Mouse (Mus musculus): Measurements from ENCODE around the gene Foxred1. TPM values are rescaled to one million over a fixed set of nuclear protein-coding genes. Genes with fewer than 3 reads are reported as not detected.

Foxred1 gene
- total RNA-seq, 2 experiments from 2014 or later: 35.0 to 42.5 TPM

DNA sequence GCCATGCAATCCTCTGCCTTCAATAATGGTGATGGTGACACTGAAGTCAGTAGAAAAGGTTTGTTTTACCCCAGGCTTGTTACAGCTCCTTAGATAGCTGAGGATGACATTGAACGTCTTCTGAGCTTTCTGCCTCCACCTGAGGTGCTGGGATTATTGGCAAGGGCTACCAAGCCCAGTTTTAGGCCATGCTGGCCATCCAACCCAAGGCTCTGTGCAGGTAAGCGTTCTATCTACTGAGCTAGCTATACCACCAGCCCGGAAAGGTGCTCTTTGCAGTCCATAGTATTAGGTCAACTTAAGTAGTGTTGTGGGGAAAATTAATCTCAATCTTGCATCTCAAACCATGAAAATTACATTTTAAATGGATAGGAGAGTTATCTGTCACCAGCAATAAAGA, 13.2 kb downstream of the Foxred1 start:
- no peak for DNase-seq (ENCODE audit: low spot score in 2 of 2)
- intact Hi-C loops (cut with DNase I): no loop called here

DNA sequence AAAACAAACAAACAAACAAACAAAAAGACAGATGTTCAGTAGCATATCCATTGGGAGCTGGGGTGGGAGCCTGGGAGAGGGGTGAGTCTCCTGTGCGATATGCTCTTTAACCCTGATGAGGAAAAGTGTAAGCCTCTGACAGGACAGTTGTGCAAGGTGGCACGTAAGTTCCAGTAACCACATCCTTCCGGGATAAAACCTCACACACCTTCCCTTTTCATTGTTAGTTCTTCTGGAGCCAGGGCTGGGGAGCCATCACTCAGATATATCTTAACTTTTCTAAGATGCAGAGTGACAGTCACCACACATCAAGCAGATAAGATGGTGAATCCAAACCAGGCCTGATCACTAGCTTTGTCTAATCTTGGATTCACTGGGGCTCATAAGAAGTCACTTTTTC, 16.8 kb downstream of the Foxred1 start:
- intact Hi-C loops (cut with DNase I): no loop called here
- no peak for DNase-seq (ENCODE audit: low spot score in 2 of 2)

DNA sequence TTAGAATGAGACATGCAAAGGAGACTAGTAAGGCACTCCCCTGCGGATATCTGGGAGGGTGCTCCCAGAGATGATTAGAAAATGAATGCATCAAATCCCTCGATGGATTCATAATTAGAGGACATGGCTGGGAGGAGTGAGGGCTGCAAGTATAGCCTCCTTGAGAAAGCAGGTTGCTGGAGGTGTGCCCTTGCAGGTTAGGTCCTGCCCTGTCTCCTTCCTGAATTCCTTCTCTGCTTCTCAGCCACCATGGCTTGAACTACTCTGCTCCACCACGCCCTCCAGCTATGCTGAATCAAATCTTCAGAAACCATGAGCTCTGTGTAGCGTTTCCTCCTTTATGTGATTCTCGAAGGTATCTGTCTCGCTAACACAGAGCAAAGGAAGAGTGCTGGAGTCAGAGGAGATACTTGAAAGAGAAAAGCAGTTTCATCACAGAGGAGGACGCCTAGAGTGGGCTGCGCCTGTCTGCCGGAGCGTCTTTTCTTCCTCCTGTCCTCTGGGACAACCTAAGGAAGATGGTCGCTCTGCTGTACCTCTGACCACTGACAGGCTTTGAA, 17.8 kb downstream of the Foxred1 start:
- intact Hi-C loops (cut with DNase I): no loop called here
- no peak for DNase-seq (ENCODE audit: low spot score in 2 of 2)

DNA sequence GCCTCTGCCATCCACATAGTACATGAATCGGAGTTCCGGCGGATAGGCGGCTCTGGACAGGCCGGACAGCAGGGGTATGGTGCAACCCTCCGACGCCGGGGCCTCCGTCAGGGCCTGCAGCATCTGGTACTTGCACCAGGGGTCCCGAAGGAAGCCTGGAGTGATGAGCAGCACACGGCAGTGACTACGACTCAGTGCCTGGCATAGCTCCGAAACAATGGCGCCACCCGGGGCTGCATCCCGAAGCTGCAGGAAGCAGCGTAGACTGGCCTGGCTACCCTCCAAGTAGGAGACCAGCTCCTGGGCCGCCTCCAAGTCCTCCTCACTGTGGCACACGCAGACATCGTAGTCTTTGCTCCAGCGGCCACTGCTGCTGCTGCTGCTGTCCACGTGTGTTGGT, 22.2 kb downstream of the Foxred1 start:
- intact Hi-C loops (cut with DNase I): no loop called here
- peak; percentile 24 to 44 for DNase-seq (ENCODE audit: low spot score in 2 of 2)

DNA sequence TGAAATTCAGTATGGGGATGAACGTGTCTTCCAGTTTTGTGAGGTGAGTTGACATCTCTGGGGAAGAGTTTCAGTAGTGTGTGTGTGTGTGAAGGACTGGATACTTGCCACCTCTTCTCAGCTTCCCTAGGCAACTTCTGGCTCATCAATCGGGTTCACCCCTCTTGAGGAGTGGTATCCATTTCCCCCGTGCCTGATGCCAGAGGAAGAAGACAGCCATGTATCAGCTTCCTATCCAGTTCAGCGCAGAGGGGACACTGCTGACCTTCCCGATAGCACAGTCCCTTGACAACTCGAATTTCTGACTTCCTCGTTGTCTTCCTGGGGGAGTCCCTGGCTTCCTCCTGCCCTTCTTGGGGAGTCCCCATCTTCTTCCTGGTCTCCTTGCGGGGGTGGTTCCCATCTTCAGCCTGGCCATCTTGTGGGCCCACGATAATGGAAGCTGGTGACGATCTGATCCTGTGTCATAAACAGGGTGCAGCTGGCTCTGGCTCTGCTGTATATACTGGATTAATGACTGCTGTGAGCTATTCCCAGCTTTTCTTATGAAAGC, 23.4 kb downstream of the Foxred1 start:
- intact Hi-C loops (cut with DNase I): no loop called here
- DNase-seq (ENCODE audit: low spot score in 2 of 2): no peak

DNA sequence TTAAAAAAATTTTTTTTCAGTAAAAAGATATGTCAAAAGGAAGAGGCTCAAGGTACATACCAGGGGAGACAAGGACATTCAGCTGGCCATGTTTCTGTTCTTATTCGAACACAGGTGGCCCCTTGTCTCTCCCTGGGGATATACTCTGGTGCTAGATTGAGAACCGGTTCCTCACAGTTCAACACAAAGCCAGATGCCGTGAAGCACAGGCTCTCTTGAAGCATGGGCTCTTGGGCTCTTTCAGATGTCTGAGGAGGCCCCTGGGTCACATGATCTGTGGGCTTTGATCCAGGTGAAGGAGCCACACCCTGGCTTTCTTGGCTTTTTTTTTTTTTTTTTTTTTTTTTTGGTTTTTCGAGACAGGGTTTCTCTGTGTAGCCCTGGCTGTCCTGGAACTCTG, 24.4 kb downstream of the Foxred1 start:
- intact Hi-C loops (cut with DNase I): no loop called here

DNA sequence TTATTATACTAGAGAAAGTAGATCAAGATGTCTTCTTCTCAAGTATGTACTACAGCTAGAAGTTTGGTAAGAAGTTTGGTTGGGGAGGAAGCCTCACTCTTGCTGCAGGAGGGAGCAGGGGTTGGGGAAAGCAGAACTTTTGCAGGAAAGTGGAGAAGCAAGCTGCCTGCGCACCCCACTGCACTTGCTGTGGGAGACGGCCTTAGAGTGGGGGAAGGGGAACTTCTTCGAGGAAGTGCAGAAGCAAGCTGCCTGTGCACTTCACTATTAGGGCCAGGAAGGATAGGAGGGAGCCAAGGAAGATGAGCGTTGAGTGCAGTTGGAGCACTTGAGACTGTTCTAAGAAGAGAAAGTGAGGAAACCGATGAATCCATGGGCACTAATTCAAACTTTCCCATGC, 27.5 kb downstream of the Foxred1 start:
- intact Hi-C loops (cut with DNase I): no loop called here
- DNase-seq (ENCODE audit: low spot score in 2 of 2): no peak

More for the DNA sequence above, 24.4 kb downstream of the Foxred1 start:
- DNase-seq (ENCODE audit: low spot score in 2 of 2): no peak

DNA sequence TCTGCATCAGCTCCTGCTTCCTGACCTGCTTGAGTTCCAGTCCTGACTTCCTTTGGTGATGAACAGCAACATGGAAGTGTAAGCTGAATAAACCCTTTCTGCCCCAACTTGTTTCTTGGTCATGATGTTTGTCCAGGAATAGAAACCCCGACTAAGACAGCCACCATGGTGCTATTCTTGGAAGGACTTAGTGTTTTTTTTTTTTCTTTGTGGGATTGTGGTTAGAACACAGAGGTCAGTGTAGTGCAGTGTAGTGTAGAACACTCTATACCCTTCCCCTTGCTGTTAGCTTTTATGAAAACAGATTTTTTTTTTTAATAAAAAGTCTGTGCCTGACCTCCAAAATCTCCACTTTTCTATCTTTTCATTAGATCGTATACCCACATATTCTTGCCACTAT, 28.0 kb downstream of the Foxred1 start:
- intact Hi-C loops (cut with DNase I): no loop called here
- no peak for DNase-seq (ENCODE audit: low spot score in 2 of 2)

DNA sequence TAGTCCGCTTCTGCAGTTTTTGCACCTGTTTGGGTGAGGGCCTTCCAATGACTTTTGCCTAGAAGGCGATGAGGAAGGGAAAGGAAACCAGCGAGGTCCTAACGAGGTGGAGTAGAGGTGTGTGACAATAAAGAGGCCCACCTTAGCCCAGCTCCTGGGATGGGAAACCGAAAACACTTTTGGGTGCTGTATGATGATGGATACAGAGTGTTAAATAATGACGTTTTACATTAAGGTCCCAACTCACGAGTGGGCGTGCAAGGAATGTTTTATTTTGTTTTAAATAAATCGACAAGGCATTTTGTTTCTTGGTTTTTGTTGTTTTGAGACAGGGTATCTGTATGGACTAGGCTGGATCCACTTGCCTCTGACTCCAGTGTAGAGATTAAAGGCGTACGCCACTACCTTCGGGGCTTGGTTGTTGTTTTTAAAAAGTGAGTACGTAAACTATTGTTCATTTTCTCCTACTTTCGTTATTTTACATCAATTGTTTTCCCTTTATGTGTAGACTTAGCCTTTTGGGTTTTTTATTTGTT, 34.7 kb downstream of the Foxred1 start:
- intact Hi-C loops (cut with DNase I): no loop called here
- no peak for DNase-seq (ENCODE audit: low spot score in 2 of 2)

DNA sequence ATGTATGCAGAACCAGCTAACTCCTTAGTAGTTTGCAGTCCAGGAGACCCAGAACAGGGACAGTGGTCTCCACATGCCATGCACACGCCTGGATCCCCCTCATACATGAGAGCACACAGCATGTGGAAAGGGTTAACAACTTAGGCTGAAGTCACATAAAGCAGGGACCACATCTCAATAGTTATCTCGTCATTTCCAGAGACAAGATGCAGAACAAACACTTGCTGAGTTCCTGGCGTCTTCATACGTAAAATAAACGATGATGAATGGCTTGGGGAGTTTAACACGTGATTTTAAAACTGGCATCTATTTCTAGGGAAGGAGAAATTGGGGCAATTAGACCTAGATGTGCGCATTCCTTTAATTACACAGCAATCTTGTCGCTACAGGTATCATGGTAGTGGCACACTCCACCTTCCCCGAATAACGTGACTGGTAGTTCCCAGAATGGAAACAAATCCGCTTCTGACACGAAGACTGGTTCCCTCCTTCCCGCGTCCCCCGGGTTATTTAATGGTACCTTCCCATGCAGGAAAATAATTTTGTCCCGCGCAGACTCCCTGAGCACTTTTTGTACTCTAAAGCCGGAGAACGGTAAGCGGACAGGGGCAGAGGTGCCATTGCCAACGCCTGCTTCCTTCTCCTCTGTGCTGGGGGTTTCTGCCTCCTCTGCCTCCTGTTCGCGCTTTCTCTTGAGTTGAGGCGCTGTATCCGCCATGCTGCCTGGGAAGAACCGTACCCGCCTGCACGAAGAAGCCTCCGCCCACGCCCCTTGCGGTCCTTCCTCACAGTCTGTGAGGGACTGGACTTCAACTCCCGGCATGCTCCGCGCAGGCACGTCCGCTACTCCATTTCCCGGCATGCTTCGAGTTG, 35.4 kb downstream of the Foxred1 start, which contains the start of gene Dcps:
Dcps (minus strand) TSS at position 811 of the 873 bp plus-strand sequence.
- DNase-seq (ENCODE audit: low spot score in 2 of 2): peak; percentile 97 to 98
- intact Hi-C loops (cut with DNase I): no loop called here

DNA sequence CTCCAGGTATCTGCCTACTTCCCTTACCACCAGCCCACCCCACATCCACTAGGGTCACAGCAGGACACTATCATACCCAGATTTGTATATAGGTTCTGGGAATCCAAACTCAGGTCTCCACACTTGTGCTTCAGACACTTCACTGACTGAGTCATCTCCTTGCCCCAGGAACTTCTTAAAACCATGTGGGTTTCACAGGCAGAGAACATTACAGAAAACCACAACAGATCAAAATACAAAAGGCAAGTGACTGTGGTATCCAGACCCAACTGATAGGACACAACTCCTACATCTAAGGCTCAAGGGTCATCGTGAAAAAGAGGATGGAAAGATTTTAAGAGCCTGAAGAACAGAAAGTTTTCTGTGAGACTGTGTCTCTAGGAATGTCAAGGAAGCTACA, 37.5 kb downstream of the Foxred1 start:
- no peak for DNase-seq (ENCODE audit: low spot score in 2 of 2)
- intact Hi-C loops (cut with DNase I): no loop called here

DNA sequence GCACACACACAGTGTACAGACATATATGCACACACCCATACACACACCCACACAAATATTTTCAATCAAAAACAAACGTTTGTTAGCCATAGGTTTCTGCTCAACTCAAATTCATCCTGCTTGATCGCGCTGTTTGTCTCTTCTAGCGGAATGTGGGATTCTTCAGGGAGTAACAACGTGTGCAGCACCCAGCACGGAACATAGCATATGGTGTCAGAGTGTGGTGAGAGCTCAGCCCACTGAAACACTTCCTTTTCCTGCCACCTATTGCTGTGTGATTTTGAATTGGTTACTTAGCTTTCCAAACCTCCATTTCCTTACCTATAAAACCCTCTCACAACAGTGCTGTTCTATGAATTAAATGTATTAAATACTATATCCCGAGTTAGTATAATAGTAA, 40.8 kb downstream of the Foxred1 start:
- intact Hi-C loops (cut with DNase I): no loop called here

DNA sequence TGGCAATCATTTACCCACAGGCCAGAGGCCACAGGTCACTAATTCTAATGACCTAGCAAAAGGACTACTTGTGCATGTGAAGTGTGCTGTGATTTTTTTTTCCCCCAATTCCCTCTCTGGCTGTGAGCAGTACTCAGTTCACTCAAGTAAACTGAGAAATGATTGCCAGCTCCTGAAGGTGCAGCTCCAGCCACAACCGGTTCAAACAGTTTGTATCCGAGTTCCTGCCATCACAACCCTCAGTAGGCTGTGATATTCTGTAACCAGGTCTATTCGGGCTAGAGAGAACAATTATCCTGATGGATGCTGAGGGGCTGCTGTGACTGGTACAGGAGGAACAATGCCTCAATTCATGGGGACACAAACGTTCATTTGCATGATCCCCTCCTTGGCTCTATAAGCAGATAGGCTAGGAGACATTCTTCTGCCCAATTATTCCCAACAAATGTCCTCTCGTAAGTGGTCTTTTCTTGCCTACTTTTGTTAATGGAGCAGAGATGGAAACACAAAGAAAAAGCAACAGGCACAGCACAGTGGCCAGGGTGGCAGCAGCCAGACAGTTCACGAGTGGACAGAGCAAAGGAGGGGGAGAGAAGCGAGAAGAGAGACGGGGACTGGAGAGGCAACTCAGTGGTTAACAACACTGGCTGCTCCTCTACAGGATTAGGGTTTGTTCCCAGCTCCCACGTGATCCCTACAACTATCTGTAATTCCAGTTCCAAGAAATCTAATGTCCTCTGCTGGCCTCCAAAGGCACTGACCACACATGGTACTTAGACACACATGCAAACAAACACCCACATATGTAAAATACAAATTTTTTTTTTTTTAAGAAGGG, 43.8 kb downstream of the Foxred1 start:
- DNase-seq (ENCODE audit: low spot score in 2 of 2): no peak
- intact Hi-C loops (cut with DNase I): loop anchor here (2.0 to 10.0 kb wide), 3 partner anchors 50 to 672 kb away; partner anchors contain the start of gene St3gal4

More for the DNA sequence above, 40.8 kb downstream of the Foxred1 start:
- peak in 1 of 2 experiments; percentile 43 for DNase-seq (ENCODE audit: low spot score in 2 of 2)

DNA sequence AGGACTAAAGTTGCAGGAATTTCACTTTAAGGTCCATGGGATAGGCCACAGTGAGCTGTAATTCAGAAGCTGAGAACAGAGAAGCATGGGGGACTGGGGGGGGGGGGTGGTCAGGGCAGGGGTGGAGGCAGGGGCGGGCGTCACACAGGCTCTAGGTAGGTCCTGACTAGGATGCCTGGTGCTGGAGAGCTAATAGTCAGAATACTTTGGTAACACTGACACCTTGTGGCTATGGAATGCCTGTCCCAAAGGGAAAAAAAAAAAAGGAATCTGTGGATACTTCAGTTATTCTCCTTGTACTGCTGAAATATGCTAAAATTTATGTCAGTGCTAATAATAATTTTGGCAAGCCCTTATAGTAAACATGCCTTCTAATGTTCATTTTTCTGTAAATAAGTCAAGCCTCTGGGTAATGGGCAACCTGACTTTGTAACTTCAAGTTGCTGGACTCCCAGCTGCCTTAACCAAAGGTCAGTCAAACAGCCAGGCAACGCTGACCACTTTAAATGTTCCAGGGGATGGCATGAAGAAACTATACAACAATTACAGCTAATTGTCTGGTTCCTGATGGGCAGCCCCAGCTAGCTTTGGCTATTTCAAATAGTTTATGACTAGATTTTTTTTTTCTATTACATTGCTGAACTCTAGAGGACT, 44.6 kb downstream of the Foxred1 start:
- DNase-seq (ENCODE audit: low spot score in 2 of 2): peak in 1 of 2 experiments; percentile 46
- intact Hi-C loops (cut with DNase I): loop anchor here (2.0 to 10.0 kb wide), 3 partner anchors 49 to 671 kb away; partner anchors contain the start of gene St3gal4

DNA sequence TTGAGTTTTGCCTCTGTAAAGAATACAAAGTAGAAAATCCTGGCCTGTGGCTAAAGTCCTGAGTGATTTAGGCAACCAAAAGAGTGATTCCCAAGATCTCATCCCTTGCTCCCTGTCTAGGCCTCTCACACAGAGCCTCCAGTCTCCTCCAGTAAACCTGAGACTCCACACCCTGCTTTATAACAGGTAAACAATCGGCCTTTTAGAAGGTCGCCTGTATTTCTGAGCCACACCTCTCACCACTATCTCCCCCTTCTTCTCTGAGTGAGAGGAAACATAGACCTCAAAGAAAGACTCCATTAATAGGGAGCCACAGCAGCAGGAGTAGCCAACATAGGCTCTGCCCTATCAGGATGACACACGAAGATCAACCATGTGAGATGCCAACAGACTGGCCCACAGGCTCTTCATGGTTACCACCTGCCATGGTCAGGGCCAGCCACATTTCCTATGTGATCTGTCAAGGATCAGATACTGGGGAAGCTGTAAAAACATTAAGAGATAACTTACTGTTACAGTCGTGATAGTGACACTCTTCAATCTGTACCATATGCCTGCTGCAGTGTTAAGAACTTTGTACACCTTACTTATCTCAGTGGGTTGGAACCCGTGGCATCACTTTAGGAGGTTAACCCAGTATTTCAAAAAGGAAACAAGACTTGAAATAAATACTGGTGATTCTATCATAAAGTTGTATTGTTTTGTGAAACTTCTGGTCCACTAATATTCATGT, 46.5 kb downstream of the Foxred1 start:
- intact Hi-C loops (cut with DNase I): loop anchor here (5.0 to 10.0 kb wide), 2 partner anchors 182 to 670 kb away; no protein-coding TSS in a partner anchor
- no peak for DNase-seq (ENCODE audit: low spot score in 2 of 2)

DNA sequence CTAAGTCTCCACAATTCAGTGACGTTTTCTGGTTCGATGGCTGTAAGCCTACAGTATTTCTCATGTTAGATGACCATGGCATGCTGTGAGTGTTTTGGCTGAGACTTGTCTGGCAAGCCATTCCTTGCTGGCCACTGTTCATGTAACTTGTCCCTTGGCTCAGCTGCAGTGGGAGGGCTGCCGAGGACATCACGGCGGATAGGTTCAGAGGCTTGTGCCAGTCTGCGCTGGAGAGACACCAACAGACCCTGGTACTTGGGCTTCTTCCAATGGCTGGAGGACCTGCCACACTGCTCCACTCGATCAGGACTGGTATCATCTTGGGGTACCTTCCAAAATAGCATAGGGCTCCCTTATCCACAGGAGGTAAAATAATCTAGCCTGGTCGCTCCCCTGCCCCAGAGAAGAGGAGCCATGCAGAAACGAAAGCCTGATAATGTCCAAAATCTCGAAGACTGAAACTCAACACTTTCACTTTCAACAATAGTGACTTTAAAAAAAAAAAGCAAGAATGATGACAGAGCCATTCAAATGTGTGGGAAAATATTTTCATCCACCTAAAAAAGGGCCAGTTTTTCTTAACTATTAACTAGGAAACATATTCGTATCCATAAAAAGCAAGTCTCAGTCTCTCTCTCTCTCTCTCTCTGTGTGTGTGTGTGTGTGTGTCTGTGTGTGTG, 47.7 kb downstream of the Foxred1 start:
- intact Hi-C loops (cut with DNase I): loop anchor here (5.0 to 10.0 kb wide), 2 partner anchors 181 to 668 kb away; no protein-coding TSS in a partner anchor
- DNase-seq (ENCODE audit: low spot score in 2 of 2): no peak

DNA sequence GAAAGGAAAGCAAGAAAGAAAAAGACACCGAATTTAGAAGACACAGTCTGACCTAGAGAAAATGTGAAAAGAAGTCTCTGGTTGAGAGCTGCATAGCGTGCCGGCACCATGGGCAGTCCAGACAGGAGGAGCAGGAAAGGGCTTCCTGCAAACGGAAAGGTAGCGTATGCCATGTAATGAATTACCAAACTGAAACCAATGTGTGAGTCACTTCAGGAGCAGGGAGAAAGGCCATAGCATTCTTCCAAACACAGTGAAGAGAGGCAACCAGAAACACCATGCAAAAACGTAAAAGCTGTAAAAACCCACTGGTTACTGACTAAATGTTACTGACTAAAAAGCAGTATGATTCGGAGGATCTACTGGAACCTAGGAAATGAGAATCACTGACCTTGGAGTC, 49.1 kb downstream of the Foxred1 start:
- intact Hi-C loops (cut with DNase I): loop anchor here (5.0 to 10.0 kb wide), 2 partner anchors 179 to 667 kb away; no protein-coding TSS in a partner anchor
- no peak for DNase-seq (ENCODE audit: low spot score in 2 of 2)

DNA sequence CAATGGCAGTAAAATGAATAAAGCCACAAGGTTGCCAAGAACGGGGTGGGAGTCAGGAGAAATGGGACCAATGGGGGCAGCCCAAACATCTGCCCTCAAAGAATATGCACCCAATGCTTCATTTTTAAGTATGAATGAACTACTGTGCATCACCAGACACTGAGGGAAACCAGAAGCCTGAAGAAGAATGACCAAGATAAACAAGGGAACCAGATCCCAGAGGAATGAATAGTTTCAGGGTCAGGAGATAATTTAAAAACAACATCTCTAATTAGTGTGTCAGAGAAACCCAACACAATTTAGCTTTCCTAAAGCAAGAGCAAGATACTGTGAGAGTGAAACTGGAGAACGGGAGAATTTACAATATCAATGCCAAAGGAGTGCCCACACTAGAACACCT, 50.2 kb downstream of the Foxred1 start:
- intact Hi-C loops (cut with DNase I): loop anchor here (5.0 to 10.0 kb wide), 2 partner anchors 178 to 666 kb away; no protein-coding TSS in a partner anchor
- no peak for DNase-seq (ENCODE audit: low spot score in 2 of 2)

Data from left cerebral cortex, postnatal 25 days (tissue).